Mouse (Mus musculus): ENCODE data around the gene Krr1.
A peak's percentile ranks its signal among the peaks of the same experiment; 100 is the strongest.
"Not testable (repeated sequence)": the region's sequence is repeated elsewhere in the genome, so short reads cannot be mapped to it uniquely, and the experiment has no call there.

Gene Krr1

GRCm38 (mm10) chr10:111977584-111977983 lies 5.1 kb downstream of the Krr1 start:
- peak; percentile 51 for DNase-seq (ENCODE audit: extremely low spot score)

DNA sequence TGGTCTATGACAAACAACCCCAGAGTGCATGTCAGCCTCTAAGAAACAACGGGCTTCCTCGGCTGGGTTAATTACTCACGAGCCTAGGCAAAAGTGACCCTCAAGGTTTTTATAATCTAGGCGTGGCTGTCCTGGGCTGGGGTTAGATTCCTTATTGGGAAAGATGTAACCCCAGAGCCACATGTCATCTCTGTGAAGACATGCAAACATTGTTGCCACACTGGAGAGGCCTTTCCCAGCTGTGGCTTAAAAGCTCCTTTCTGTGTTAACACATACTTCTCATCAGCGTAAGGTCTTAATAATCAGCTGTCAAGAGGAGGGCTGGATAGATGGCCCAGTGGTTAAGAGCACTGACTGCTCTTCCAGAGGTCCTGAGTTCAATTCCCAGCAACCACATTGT lies 10.6 kb downstream of the Krr1 start:
- DNase-seq (ENCODE audit: extremely low spot score) = no peak

DNA sequence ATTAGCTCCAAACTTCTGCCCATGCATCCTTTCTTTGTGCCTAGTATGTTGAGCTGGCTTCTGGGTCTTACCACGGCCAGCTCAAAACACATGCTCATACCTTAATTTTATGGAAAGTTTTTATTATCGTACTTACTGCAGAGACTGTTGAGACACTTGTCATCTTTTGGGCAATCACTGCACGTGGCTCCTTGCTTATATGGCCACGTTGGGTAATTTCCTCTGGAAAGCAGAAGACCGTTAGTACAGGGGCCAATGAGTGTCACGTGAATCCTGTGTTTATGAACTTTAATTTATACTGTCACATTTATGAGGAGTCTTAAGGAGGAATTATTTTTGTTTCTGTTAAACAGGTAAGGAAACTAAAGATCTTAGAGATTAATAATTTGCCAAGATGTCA lies 14.0 kb downstream of the Krr1 start:
- DNase-seq (ENCODE audit: extremely low spot score) = no peak

DNA sequence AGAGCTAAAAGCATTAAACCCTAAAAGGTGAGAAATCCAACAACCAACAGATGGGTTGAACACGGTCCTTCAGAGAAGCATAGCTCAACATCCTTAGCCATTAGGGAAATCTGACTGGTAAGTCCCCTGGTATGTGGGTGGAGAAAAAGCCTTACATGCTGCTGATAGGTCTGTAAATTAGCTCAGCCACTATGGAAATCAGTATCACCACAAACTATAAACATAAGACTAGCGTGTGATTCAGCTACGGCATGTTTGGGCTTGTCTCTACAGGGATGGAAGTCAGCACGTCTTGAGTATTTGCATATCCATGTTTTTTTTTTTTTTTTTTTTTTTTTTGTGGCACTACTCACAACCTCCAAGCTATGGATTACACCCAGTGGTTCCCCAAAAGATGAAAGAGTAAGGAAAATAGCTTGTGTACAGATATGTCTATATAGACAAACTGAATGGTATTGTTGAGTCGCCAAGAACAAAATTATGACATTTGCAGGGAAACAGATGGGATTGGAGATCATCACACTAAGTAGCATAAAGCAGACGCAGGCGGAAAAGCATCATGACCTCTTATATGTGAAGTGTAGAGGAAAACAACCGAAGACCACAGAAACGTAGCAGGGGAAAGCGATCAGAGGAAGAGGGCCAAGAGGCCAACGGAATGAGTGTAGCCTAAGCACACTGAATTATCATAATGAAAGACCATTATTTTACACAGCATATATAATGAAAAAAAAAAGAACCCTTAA lies 23.5 kb downstream of the Krr1 start:
- no peak for DNase-seq (ENCODE audit: extremely low spot score)

DNA sequence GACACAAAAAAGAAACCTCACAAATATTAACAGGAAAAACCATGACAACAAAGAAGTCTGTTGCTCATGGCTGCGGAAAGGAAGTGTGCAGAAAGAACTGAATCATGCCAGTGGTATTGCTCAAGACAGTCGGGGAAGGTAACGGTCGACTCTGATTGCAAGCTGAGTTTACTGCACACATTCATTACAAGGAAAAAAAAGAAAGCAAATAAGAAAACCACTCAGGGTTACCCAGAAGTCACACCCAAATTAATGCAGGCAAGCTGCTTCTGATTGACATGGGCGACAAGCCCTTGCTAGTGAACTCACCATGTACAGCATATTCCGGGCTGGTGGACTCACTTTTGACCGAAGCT lies 24.1 kb downstream of the Krr1 start:
- no peak for DNase-seq (ENCODE audit: extremely low spot score)

- no peak for DNase-seq (ENCODE audit: extremely low spot score)
Measured at GRCm38 (mm10) chr10:111996911-111997347, 24.5 kb downstream of the Krr1 start.

- no peak for DNase-seq (ENCODE audit: extremely low spot score)
Measured at GRCm38 (mm10) chr10:111997671-111998070, 25.2 kb downstream of the Krr1 start.

GRCm38 (mm10) chr10:111999765-112000164 lies 27.3 kb downstream of the Krr1 start:
- DNase-seq (ENCODE audit: extremely low spot score) = no peak

DNA sequence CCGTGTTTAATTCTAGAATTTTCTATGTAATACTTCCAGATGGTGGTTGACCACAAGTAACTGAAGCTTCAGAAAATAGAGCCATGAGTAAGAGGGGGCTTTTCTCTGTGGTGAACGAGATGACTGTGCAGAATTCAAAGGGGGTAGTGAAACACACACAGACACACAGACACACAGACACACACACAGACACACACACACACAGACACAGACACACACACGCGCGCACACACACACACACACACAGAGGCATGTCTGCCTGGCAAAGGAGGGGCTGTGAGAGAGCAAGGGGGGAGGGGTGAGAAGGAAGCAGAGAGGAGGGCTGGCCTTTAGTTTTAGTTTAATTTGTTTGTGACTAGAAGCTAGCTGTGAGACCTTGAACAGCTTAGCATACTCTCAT lies 28.1 kb downstream of the Krr1 start:
- DNase-seq (ENCODE audit: extremely low spot score) = no peak

DNA sequence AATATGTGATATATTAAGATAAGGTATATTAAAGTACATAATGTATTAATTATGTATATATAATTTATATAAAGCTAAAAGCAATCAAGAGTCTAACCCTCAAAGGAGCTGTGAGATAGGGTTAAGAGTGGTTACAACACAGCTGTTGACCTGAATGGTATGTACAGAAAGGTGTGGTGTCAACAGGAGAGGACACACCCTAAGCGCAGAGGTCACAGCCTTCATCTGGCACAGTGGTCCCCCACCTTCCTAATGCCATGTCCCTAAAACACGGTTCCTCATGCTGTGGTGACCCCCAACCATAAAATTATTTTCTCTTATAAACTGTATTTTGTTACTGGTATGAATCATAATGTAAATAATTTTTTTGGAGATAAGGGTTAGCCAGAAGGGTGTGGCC lies 28.9 kb downstream of the Krr1 start:
- no peak for DNase-seq (ENCODE audit: extremely low spot score)

GRCm38 (mm10) chr10:112001756-112002520 lies 29.5 kb downstream of the Krr1 start:
- DNase-seq (ENCODE audit: extremely low spot score) = no peak

DNA sequence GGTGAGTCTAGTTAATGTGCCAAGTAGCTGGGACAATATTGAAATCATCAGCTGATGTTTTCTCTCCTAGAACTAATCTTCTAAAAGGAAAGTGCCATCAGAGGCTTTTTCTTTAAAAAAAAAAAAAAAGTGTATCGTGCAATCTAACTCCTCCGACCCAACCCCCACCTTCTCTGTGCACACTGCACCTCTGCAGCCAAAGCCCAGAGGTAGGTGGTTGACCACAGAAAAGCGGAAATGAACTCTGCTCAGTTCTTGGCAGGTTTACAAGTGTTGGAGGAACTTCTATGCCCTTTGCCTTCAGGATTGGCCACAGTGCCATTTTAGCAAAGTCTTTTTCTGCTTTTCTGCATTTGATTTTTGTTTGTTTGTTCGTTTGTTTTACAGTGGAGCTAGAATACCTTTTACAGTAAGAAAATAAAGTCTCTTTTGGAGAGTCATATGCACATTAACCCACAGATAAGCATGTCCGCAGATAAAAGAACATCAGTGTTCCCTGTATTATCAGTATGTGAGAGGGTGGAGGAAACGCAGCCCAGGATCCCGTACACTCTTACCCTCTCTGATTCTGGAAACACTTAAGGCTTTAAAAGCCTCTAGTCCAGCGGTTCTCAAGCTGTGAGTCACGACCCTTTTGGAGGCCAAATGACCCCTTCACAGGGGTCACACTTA lies 30.2 kb downstream of the Krr1 start, which contains the start of gene Glipr1:
Gene Glipr1, minus strand, starts transcription at position 88 of the 672 bp plus-strand sequence.
- no peak for DNase-seq (ENCODE audit: extremely low spot score)

GRCm38 (mm10) chr10:112009511-112009910 lies 37.0 kb downstream of the Krr1 start:
- not testable (repeated sequence) for DNase-seq (ENCODE audit: extremely low spot score)

DNA sequence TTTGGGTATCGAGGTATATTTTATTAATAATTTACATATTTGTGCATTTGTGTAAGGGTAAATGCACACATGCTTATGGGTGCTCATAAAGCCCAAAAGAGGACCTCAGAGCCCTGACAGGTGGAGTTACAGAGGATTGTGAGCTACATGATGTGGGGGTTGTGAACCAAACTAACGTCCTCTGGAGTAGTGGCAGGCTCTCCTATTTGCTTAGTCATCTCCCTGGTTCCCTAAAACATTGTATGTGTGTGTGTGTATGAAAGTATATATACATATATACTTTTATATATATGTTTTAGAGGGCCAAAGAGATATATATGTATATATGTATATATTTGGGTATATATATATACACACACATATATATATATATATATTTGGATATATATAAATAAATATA lies 51.1 kb downstream of the Krr1 start:
- no peak for DNase-seq (ENCODE audit: extremely low spot score)

DNA sequence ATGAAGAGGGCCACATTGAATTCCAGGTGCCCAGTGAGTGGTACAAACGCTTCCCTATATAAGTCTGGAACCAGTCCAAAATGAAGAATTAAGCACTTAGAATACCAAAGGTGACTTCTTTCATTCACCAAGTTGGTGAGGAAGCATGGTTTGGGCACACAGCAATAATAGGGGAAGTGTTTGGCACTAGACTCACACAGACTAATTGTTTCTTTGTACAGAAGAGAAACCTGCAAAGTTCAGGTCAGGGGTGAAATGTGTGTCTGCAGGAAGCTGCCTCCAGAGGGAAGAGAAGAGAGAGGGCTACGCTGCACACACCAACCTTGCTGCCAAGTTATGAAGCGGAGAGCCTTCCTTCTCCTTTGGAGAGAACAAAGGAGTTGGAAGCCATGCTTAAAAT lies 56.2 kb downstream of the Krr1 start:
- DNase-seq (ENCODE audit: extremely low spot score) = not testable (repeated sequence)

All from embryo, embryonic 9.5 days (tissue).